Mouse (Mus musculus): ENCODE data around the gene Yipf4. TPM values are rescaled to one million over a fixed set of nuclear protein-coding genes. Genes with fewer than 3 reads are reported as not detected.

Yipf4 gene
- polyA plus RNA-seq, 1 experiment from 2014 or later: 31.2 TPM

GRCm38 (mm10) chr17:74528648-74529532 lies 39.6 kb downstream of the Yipf4 start:
- peak overlapping the region; percentile 99 for H3K4me3 ChIP-seq
- peaks cover 25% of the 10 kb centered on the region for H3K4me1 ChIP-seq
- H3K9me3 ChIP-seq (replicated peaks): no peaks in the 10 kb centered on the region
- H3K27me3 ChIP-seq (ENCODE audit: low read depth, poor library complexity, severe bottlenecking): no peaks in the 10 kb centered on the region
- no peak for DNase-seq (ENCODE audit: low spot score)
- under 1% methylated on average over 72 of the region's 72 CpGs for WGBS
- H3K27ac ChIP-seq: peak overlapping the region; percentile 98
- H3K36me3 ChIP-seq: 0 out of 2 replicates have a peak, but pooled peaks cover 9% of the 10 kb centered on the region

GRCm38 (mm10) chr17:74529533-74529824 lies 40.2 kb downstream of the Yipf4 start:
- Histone ChIP-seq H3K27me3 (ENCODE audit: low read depth, poor library complexity, severe bottlenecking) (no peaks in the 10 kb centered on the region), H3K27ac (peak overlapping the region; percentile 98), H3K4me1 (peaks cover 25% of the 10 kb centered on the region), H3K36me3 (0 out of 2 replicates have a peak, but pooled peaks cover 11% of the 10 kb centered on the region), H3K9me3 (replicated peaks) (no peaks in the 10 kb centered on the region), H3K4me3 (peak overlapping the region; percentile 99)
- WGBS: 15% methylated on average over 3 of the region's 3 CpGs
- DNase-seq (ENCODE audit: low spot score): no peak

GRCm38 (mm10) chr17:74534971-74535370 lies 45.7 kb downstream of the Yipf4 start:
- WGBS: 97% methylated on average over 4 of the region's 4 CpGs
- no peaks in the 10 kb centered on the region for H3K9me3 ChIP-seq (replicated peaks)
- H3K4me3 ChIP-seq: no peak overlapping the region
- H3K4me1 ChIP-seq: peaks cover 8% of the 10 kb centered on the region; the same call in 1 of the 2 replicates
- no peak for DNase-seq (ENCODE audit: low spot score)
- no peaks in the 10 kb centered on the region for H3K27me3 ChIP-seq (ENCODE audit: low read depth, poor library complexity, severe bottlenecking)
- H3K36me3 ChIP-seq: peaks cover 16% of the 10 kb centered on the region; the same call in 1 of the 2 replicates
- no peak overlapping the region for H3K27ac ChIP-seq

- DNase-seq (ENCODE audit: low spot score): no peak
- no peak overlapping the region for H3K4me3 ChIP-seq
- H3K4me1 ChIP-seq: no peaks in the 10 kb centered on the region
- H3K9me3 ChIP-seq (replicated peaks): no peaks in the 10 kb centered on the region
- WGBS: 95% methylated on average over 1 of the region's 1 CpGs
- H3K27ac ChIP-seq: no peak overlapping the region
- peaks cover 27% of the 10 kb centered on the region for H3K36me3 ChIP-seq
- no peaks in the 10 kb centered on the region for H3K27me3 ChIP-seq (ENCODE audit: low read depth, poor library complexity, severe bottlenecking)
Observed at GRCm38 (mm10) chr17:74537526-74537925, 48.2 kb downstream of the Yipf4 start.

- H3K9me3 ChIP-seq (replicated peaks): no peaks in the 10 kb centered on the region
- H3K4me3 ChIP-seq: no peak overlapping the region
- no peaks in the 10 kb centered on the region for H3K27me3 ChIP-seq (ENCODE audit: low read depth, poor library complexity, severe bottlenecking)
- H3K4me1 ChIP-seq: no peaks in the 10 kb centered on the region
- no peak overlapping the region for H3K27ac ChIP-seq
- DNase-seq (ENCODE audit: low spot score): no peak
- H3K36me3 ChIP-seq: peaks cover 72% of the 10 kb centered on the region
- 95% methylated on average over 2 of the region's 2 CpGs for WGBS
Observed at GRCm38 (mm10) chr17:74543615-74544014, 54.3 kb downstream of the Yipf4 start.

Other genes with a start within 250 kb of the Yipf4 start
- gene Memo1, start 194.0 kb upstream of the Yipf4 start, polyA plus RNA-seq (2016; fragmentation: Nextera tagmentation; extraction: Ambion mirVana): 94.8 and 96.7 TPM in 2 replicates
- gene Dpy30, start 165.5 kb upstream of the Yipf4 start, polyA plus RNA-seq (2016; fragmentation: Nextera tagmentation; extraction: Ambion mirVana): 262 and 302 TPM in 2 replicates
- gene Spast, start 150.5 kb upstream of the Yipf4 start, polyA plus RNA-seq (2016; fragmentation: Nextera tagmentation; extraction: Ambion mirVana): 17.6 and 19.4 TPM in 2 replicates
- 38.4 and 39.2 TPM in 2 replicates for gene Slc30a6, start 93.9 kb upstream of the Yipf4 start, polyA plus RNA-seq (2016; fragmentation: Nextera tagmentation; extraction: Ambion mirVana)
- gene Nlrc4, start 30.4 kb upstream of the Yipf4 start, polyA plus RNA-seq (2016; fragmentation: Nextera tagmentation; extraction: Ambion mirVana): 0.19 and 0.25 TPM in 2 replicates
- gene Birc6, start 38.8 kb downstream of the Yipf4 start, polyA plus RNA-seq (2016; fragmentation: Nextera tagmentation; extraction: Ambion mirVana): 84.3 and 88.7 TPM in 2 replicates
- 31.2 and 31.5 TPM in 2 replicates for gene Ttc27, start 228.2 kb downstream of the Yipf4 start, polyA plus RNA-seq (2016; fragmentation: Nextera tagmentation; extraction: Ambion mirVana)

Data from limb, embryonic 10.5 days (tissue).